Mouse (Mus musculus) CH12.LX (cell line): Measurements from ENCODE around the gene Rrp36. TPM values are rescaled to one million over a fixed set of nuclear protein-coding genes. Genes with fewer than 3 reads are reported as not detected.

Experiments
- DNase-seq: peaks from one replicate; pipeline ENCODE4 v3.0.0-alpha.2; 2013; ENCODE audit errors: extremely low read depth
- H3K27ac ChIP-seq: 2 replicates; pipeline ENCODE4 v1.5.1; 2012; ENCODE audit warnings: low read depth, mild to moderate bottlenecking, control low read depth, moderate library complexity; ENCODE audit not compliant: insufficient read depth
- H3K27me3 ChIP-seq: replicated peaks from 2 replicates; pipeline ENCODE3; 2012; ENCODE audit warnings: inconsistent platforms
- H3K36me3 ChIP-seq, 2 experiments: replicated peaks in 1 of 2; 2 replicates each; pipeline versions ENCODE3 to v1.6.1; 2012; ENCODE audit warnings: inconsistent platforms in 1 of 2, low read length in 1 of 2, mild to moderate bottlenecking in 1 of 2, mixed read lengths in 1 of 2, moderate library complexity in 1 of 2; ENCODE audit not compliant: control insufficient read depth in 1 of 2, insufficient read depth in 1 of 2
- H3K4me1 ChIP-seq, 2 experiments: 2 replicates each; pipeline ENCODE4 v1.6.1; 2012; ENCODE audit warnings: inconsistent platforms in 1 of 2, moderate library complexity in 1 of 2; ENCODE audit not compliant: insufficient read depth in 2 of 2, control insufficient read depth in 1 of 2
- H3K4me2 ChIP-seq: 2 replicates; pipeline ENCODE4 v1.6.1; 2012; ENCODE audit warnings: low read depth, mild to moderate bottlenecking, control low read depth; ENCODE audit not compliant: poor library complexity, insufficient read depth, severe bottlenecking
- H3K4me3 ChIP-seq, 3 experiments: fragments of 150-350 bp in 1 of 3; sonication (generic) in 1 of 3; replicated peaks in 1 of 3; 2 replicates each; pipeline versions ENCODE3 to v1.5.1; 2011 to 2012; ENCODE audit warnings: low read depth in 2 of 3, low read length in 2 of 3, mild to moderate bottlenecking in 2 of 3, moderate library complexity in 2 of 3, control low read depth in 1 of 3, improper control_type of control experiment in 1 of 3, inconsistent platforms in 1 of 3, mixed read lengths in 1 of 3; ENCODE audit not compliant: poor library complexity in 1 of 3
- H3K79me2 ChIP-seq: replicated peaks from 2 replicates; pipeline ENCODE4 v1.6.1; 2012; ENCODE audit warnings: mild to moderate bottlenecking, moderate library complexity; ENCODE audit not compliant: control insufficient read depth, poor library complexity, insufficient read depth, severe bottlenecking; ENCODE audit errors: extremely low read depth
- H3K9ac ChIP-seq: 2 replicates; pipeline ENCODE4 v1.6.1; 2012; ENCODE audit warnings: low read depth, mild to moderate bottlenecking, control low read depth, moderate library complexity; ENCODE audit not compliant: insufficient read depth
- H3K9me3 ChIP-seq: replicated peaks from 2 replicates; pipeline ENCODE3; 2012; ENCODE audit warnings: low read length, inconsistent platforms, mixed read lengths
- BHLHE40 ChIP-seq: IDR thresholded peaks from 2 replicates; pipeline ENCODE4 v1.6.1; 2011; ENCODE audit warnings: mild to moderate bottlenecking, low read depth, low read length, improper control_type of control experiment
- CHD1 ChIP-seq: IDR thresholded peaks from 2 replicates; pipeline ENCODE4 v1.6.1; 2012; ENCODE audit warnings: low read depth, low read length, improper control_type of control experiment, inconsistent platforms
- CTCF ChIP-seq, 2 experiments: IDR thresholded peaks in 1 of 2; conservative IDR thresholded peaks in 1 of 2; 2 replicates each; pipeline ENCODE4 v1.5.1; 2011 to 2012; ENCODE audit warnings: low read depth in 2 of 2, low read length in 2 of 2, improper control_type of control experiment in 1 of 2, inconsistent platforms in 1 of 2, mild to moderate bottlenecking in 1 of 2, moderate library complexity in 1 of 2
- ELF1 ChIP-seq: IDR thresholded peaks from 2 replicates; pipeline ENCODE4 v1.6.1; 2014; ENCODE audit warnings: low read depth, mild to moderate bottlenecking, inconsistent platforms, low read length, improper control_type of control experiment
- ETS1 ChIP-seq: conservative IDR thresholded peaks from 2 replicates; pipeline ENCODE4 v1.6.1; 2012; ENCODE audit warnings: low read depth, mild to moderate bottlenecking, inconsistent platforms, low read length, improper control_type of control experiment, moderate library complexity
- GABPA ChIP-seq: IDR thresholded peaks from 2 replicates; pipeline ENCODE4 v1.6.1; 2012; ENCODE audit warnings: low read depth, low read length, improper control_type of control experiment, inconsistent platforms; ENCODE audit not compliant: insufficient replicate concordance
- HCFC1 ChIP-seq: IDR thresholded peaks from 2 replicates; pipeline ENCODE4 v1.6.1; 2012; ENCODE audit warnings: low read depth, mild to moderate bottlenecking, inconsistent platforms, low read length, improper control_type of control experiment
- JUN ChIP-seq: IDR thresholded peaks from 2 replicates; pipeline ENCODE4 v1.6.1; 2011; ENCODE audit warnings: low read depth, mild to moderate bottlenecking, low read length, improper control_type of control experiment, moderate library complexity; ENCODE audit not compliant: insufficient read depth
- KAT2A ChIP-seq: IDR thresholded peaks from 2 replicates; pipeline ENCODE4 v1.6.1; 2012; ENCODE audit warnings: low read length, improper control_type of control experiment, inconsistent platforms; ENCODE audit not compliant: insufficient replicate concordance
- MAX ChIP-seq: IDR thresholded peaks from 2 replicates; pipeline ENCODE4 v1.6.1; 2011; ENCODE audit warnings: low read length, improper control_type of control experiment
- MAZ ChIP-seq: IDR thresholded peaks from 2 replicates; pipeline ENCODE4 v1.6.1; 2012; ENCODE audit warnings: low read depth, mild to moderate bottlenecking, inconsistent platforms, low read length, improper control_type of control experiment, moderate library complexity
- MXI1 ChIP-seq: IDR thresholded peaks from 2 replicates; pipeline ENCODE4 v1.6.1; 2011; ENCODE audit warnings: mild to moderate bottlenecking, low read depth, low read length, improper control_type of control experiment
- MYC ChIP-seq: IDR thresholded peaks from 2 replicates; pipeline ENCODE4 v1.6.1; 2011; ENCODE audit warnings: low read depth, mild to moderate bottlenecking, improper control_type of control experiment, low read length
- NELFE ChIP-seq: IDR thresholded peaks from 2 replicates; pipeline ENCODE4 v1.6.1; 2011; ENCODE audit warnings: low read depth, low read length, improper control_type of control experiment
- NRF1 ChIP-seq: IDR thresholded peaks from 2 replicates; pipeline ENCODE4 v1.6.1; 2014; ENCODE audit warnings: low read depth, mild to moderate bottlenecking, inconsistent platforms, low read length, improper control_type of control experiment, moderate library complexity
- PAX5 ChIP-seq: IDR thresholded peaks from 2 replicates; pipeline ENCODE4 v1.6.1; 2012; ENCODE audit warnings: low read length, inconsistent platforms, mixed read lengths
- POLR2A ChIP-seq: IDR thresholded peaks from 2 replicates; pipeline ENCODE4 v1.6.1; 2011; ENCODE audit warnings: low read depth, mild to moderate bottlenecking, improper control_type of control experiment, low read length
- POLR2AphosphoS2 ChIP-seq: IDR thresholded peaks from 2 replicates; pipeline ENCODE4 v1.6.1; 2011; ENCODE audit warnings: low read depth, low read length, improper control_type of control experiment
- RAD21 ChIP-seq: IDR thresholded peaks from 2 replicates; pipeline ENCODE4 v1.6.1; 2011; ENCODE audit warnings: low read depth, mild to moderate bottlenecking, low read length, improper control_type of control experiment, moderate library complexity
- SIN3A ChIP-seq: IDR thresholded peaks from 2 replicates; pipeline ENCODE4 v1.6.1; 2012; ENCODE audit warnings: low read length, improper control_type of control experiment, inconsistent platforms
- TBP ChIP-seq: conservative IDR thresholded peaks from 2 replicates; pipeline ENCODE4 v1.6.1; 2011; ENCODE audit warnings: low read depth, low read length, improper control_type of control experiment
- TCF12 ChIP-seq: IDR thresholded peaks from 2 replicates; pipeline ENCODE4 v1.6.1; 2014; ENCODE audit warnings: low read depth, mild to moderate bottlenecking, inconsistent platforms, low read length, improper control_type of control experiment
- UBTF ChIP-seq: IDR thresholded peaks from 2 replicates; pipeline ENCODE4 v1.6.1; 2012; ENCODE audit warnings: low read depth, mild to moderate bottlenecking, inconsistent platforms, low read length, improper control_type of control experiment, moderate library complexity
- ZMIZ1 ChIP-seq: IDR thresholded peaks from 2 replicates; pipeline ENCODE4 v1.6.1; 2012; ENCODE audit warnings: low read depth, mild to moderate bottlenecking, inconsistent platforms, low read length, improper control_type of control experiment
- ZNF384 ChIP-seq: IDR thresholded peaks from 2 replicates; pipeline ENCODE4 v1.6.1; 2012; ENCODE audit warnings: low read depth, low read length, improper control_type of control experiment, inconsistent platforms
- dilution Hi-C: fragments of 300-500 bp; cut with MboI; formaldehyde crosslinking; loops from 2 replicates; pipeline ENCODE4 v1.14.3; 2020; ENCODE audit warnings: low sequenced_read_pairs; ENCODE audit not compliant: extremely low pct_unique_long_range_greater_than_20kb, extremely low pct_ligation_motif_present
- in situ Hi-C: fragments of 300-500 bp; cut with MboI; formaldehyde crosslinking; loops from 3 replicates; pipeline ENCODE4 v1.14.3; 2019; ENCODE audit warnings: low sequenced_read_pairs, low pct_ligation_motif_present, low pct_unique_long_range_greater_than_20kb, mixed read lengths
- polyA plus RNA-seq: library from polyadenylated mRNA; unstranded; fragments of >175 nt; gene quantifications from 2 replicates; pipeline ENCODE4 v1.2.1, GENCODE M21; 2012; ENCODE audit warnings: low read depth; ENCODE audit not compliant: insufficient read length
- total RNA-seq, 2 experiments: library from RNA; depleted of rRNA; stranded (reverse); fragments of 300-350 nt in 1 of 2; fragments of >200 nt in 1 of 2; gene quantifications; 2 replicates each; pipeline ENCODE4 v1.2.3; 2012 to 2014

Gene Rrp36
- total RNA-seq (2012; rRNA removed) (46.1 and 55.0 TPM in 2 replicates), total RNA-seq (2014; rRNA removed) (53.6 and 55.2 TPM in 2 replicates), polyA plus RNA-seq (38.1 and 49.3 TPM in 2 replicates)

DNA sequence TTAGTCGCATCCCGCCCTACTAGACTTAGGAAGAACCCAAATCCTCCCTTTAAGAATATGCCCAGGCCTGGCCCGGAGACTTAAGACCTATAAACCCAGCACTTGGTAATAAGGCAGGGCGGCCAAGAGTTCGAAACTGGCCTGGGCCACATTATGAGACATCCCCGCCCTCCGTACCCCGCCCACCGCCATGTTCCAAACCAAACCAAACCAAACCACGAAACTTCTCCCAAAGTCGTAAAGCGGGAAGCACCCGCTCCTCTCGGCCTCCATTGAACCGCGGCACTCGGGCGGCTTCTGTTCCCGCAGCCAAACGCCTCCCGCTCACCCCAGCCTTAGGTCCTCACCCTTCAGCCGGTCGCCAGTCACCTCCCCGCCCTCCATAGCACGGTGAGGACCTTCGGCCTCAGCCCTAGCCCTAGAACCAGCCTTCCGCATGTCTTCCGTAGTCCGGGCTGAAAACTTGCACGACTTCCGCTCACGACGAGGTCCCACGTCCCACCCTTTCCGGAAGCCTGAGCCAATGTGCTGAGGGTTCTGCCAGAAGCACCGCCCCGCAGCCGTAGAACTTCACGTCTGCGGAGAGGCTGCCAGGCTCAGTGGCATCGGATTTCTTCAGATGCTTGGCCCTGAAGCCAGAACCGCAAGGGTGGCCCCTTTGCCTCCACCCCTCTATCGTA is at the start of gene Rrp36:
Gene Rrp36 (minus strand): TSS at position 503 of the 680 bp plus-strand sequence.
- peaks cover 31% of the 10 kb centered on the region for H3K79me2 ChIP-seq
- dilution Hi-C loops (no loop called here), in situ Hi-C loops (no loop called here)
- no peaks in the 10 kb centered on the region for H3K27me3 ChIP-seq
- peak; percentile 94 for DNase-seq
- H3K36me3 ChIP-seq: peaks cover 66 to 82% of the 10 kb centered on the region in 2 experiments
- TF ChIP-seq MXI1 (peak; percentile 95), ELF1 (peak; percentile 97), ZMIZ1 (peak; percentile 71; the same call in 1 of the 2 replicates), PAX5 (no peak), GABPA (no peak), KAT2A (no peak; the same call in 1 of the 2 replicates), TBP (0 out of 2 replicates have a peak, but pooled peaks have one; percentile 17), RAD21 (no peak), NELFE (peak; percentile 47), NRF1 (no peak), ZNF384 (no peak), BHLHE40 (no peak), CTCF (conservative IDR thresholded peaks at IDR 0.05 in 1 of 2, IDR thresholded peaks at IDR 0.05 in 1 of 2; ENCODE audit: low read depth in 2 of 2, low read length in 2 of 2) (no peak), SIN3A (peak; percentile 90), JUN (no peak), MYC (no peak), POLR2A (peak; percentile 90), POLR2AphosphoS2 (peak; percentile 97), HCFC1 (peak; percentile 84), MAX (no peak; the same call in 1 of the 2 replicates)
- H3K4me3 ChIP-seq: peak within 1 kb of the TSS; percentile 64 to 94 (median 81)
- H3K4me1 ChIP-seq: peaks cover 13 to 37% of the 10 kb centered on the region in 2 experiments
- H3K9me3 ChIP-seq: peaks cover 7% of the 10 kb centered on the region
- H3K9ac ChIP-seq: peak within 1 kb of the TSS; percentile 45
- H3K4me2 ChIP-seq: peak within 1 kb of the TSS; percentile 90
- H3K27ac ChIP-seq: peak within 1 kb of the TSS; percentile 35

DNA sequence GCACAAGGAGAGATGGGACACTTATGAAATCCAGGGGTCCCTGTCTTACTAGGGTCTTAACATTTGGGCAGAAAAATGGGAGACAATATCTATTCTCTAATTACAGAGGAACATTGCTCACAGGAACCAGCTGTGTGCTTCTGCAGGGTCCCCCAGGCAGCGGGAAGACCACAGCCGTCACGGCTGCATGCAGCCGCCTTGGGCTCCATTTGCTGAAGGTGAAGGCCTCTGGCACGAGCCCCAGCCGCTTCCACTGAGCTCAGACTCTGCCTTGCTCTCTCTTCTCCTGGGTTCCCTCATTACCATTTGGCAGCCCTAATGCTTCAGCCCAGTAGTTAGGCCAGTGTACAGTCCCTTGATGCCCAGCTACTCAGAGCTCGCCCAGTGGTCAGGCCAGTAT is 46.9 kb upstream of the Rrp36 start:
- no peaks in the 10 kb centered on the region for H3K27me3 ChIP-seq
- no peak for DNase-seq
- dilution Hi-C loops (no loop called here), in situ Hi-C loops (no loop called here)
- no peaks in the 10 kb centered on the region for H3K9me3 ChIP-seq
- no peak overlapping the region for H3K4me3 ChIP-seq
- peaks cover 43 to 85% of the 10 kb centered on the region in 2 experiments for H3K36me3 ChIP-seq
- peaks cover 6 to 11% of the 10 kb centered on the region in 2 experiments for H3K4me1 ChIP-seq
- no peaks in the 10 kb centered on the region for H3K79me2 ChIP-seq
- no peak overlapping the region for H3K4me2 ChIP-seq
- no peak for TF ChIP-seq ETS1
- TF ChIP-seq POLR2AphosphoS2: no peak
- no peak for TF ChIP-seq MAX
- TF ChIP-seq GABPA: no peak
- no peak for TF ChIP-seq CTCF (conservative IDR thresholded peaks at IDR 0.05 in 1 of 2, IDR thresholded peaks at IDR 0.05 in 1 of 2; ENCODE audit: low read depth in 2 of 2, low read length in 2 of 2)
- no peak for TF ChIP-seq MXI1
- TF ChIP-seq MAZ: no peak
- TF ChIP-seq TCF12: no peak
- TF ChIP-seq UBTF: no peak
- no peak for TF ChIP-seq CHD1
- no peak for TF ChIP-seq ZMIZ1
- H3K27ac ChIP-seq: no peak overlapping the region
- no peak overlapping the region for H3K9ac ChIP-seq
